Mouse (Mus musculus): ENCODE results near the gene Mmrn2. TPM values are rescaled to one million over a fixed set of nuclear protein-coding genes. Genes with fewer than 3 reads are reported as not detected.

Mmrn2 gene
- polyA plus RNA-seq, 1 experiment from 2014 or later: 2.6 TPM

DNA sequence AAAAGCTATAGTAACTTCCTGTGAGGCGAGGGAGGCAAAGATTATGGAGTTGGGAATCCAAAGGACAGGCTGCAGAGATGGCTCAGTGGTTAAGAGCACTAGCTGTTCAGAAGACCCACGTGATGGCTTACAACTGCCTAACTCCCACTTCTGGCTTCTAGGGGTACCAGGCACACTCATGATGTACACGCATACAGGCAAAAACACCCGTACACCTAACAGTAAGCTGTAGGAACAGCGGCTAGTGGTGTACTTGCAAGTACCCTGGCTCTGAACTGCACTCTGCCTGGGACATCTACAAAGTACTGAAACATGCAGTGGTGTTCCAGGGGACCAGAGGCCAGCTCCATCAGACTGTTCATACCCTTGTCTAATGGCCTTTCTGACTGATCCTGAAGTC lies 28.2 kb upstream of the Mmrn2 start:
- no peak overlapping the region for H3K27ac ChIP-seq (replicated peaks)
- H3K4me2 ChIP-seq: no peak overlapping the region
- H3K9ac ChIP-seq: no peak overlapping the region
- H3K4me1 ChIP-seq (replicated peaks): no peaks in the 10 kb centered on the region; the same call in 1 of the 2 replicates
- peaks cover 13% of the 10 kb centered on the region for H3K36me3 ChIP-seq (replicated peaks)
- no peaks in the 10 kb centered on the region for H3K27me3 ChIP-seq
- 77% methylated on average over 5 of the region's 5 CpGs for WGBS (ENCODE audit: insufficient replicate concordance)
- no peaks in the 10 kb centered on the region for H3K9me3 ChIP-seq (replicated peaks)
- H3K4me3 ChIP-seq (replicated peaks): no peak overlapping the region
- no peak for ATAC-seq (ENCODE audit: insufficient read depth)

GRCm38 (mm10) chr14:34348301-34348700 lies 27.0 kb upstream of the Mmrn2 start:
- ATAC-seq (ENCODE audit: insufficient read depth): no peak
- peak overlapping the region; percentile 24; the same call in 1 of the 2 replicates for H3K27ac ChIP-seq (replicated peaks)
- no peaks in the 10 kb centered on the region for H3K9me3 ChIP-seq (replicated peaks)
- H3K9ac ChIP-seq: no peak overlapping the region
- H3K36me3 ChIP-seq (replicated peaks): peaks cover 4% of the 10 kb centered on the region
- peaks cover 2% of the 10 kb centered on the region; the same call in 1 of the 2 replicates for H3K4me1 ChIP-seq (replicated peaks)
- WGBS (ENCODE audit: insufficient replicate concordance): 59% methylated on average over 7 of the region's 7 CpGs
- H3K27me3 ChIP-seq: no peaks in the 10 kb centered on the region
- H3K4me2 ChIP-seq: no peak overlapping the region
- no peak overlapping the region for H3K4me3 ChIP-seq (replicated peaks)

- no peaks in the 10 kb centered on the region for H3K27me3 ChIP-seq
- H3K9me3 ChIP-seq (replicated peaks): no peaks in the 10 kb centered on the region
- no peak overlapping the region for H3K4me3 ChIP-seq (replicated peaks)
- peaks cover 2% of the 10 kb centered on the region; the same call in 1 of the 2 replicates for H3K4me1 ChIP-seq (replicated peaks)
- H3K27ac ChIP-seq (replicated peaks): no peak overlapping the region; the same call in 1 of the 2 replicates
- no peak overlapping the region for H3K4me2 ChIP-seq
- ATAC-seq (ENCODE audit: insufficient read depth): peak; percentile 63
- no peak overlapping the region for H3K9ac ChIP-seq
- WGBS (ENCODE audit: insufficient replicate concordance): 63% methylated on average over 8 of the region's 8 CpGs
- peaks cover 4% of the 10 kb centered on the region for H3K36me3 ChIP-seq (replicated peaks)
Observed at GRCm38 (mm10) chr14:34349007-34349406, 26.3 kb upstream of the Mmrn2 start.

DNA sequence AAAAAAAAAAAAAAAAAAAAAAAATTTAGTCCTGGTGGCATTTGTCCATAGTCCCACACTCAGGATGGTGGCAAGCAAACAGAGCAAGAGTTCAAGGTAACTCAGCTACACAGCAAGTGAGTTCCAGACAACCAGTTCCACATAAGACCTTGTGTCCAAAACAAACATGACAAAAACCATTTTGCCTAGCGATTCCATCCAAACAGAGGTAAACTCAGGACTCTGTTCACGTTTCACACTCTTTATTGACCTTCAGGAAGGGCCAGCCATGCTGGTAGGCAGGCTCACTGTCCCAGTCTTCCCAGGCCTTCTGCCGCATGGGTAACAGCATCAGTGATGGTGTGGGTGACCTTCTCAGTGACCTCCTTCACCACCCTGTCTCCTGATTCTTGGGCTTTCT lies 23.6 kb upstream of the Mmrn2 start:
- ATAC-seq (ENCODE audit: insufficient read depth): peak; percentile 41
- H3K27ac ChIP-seq (replicated peaks): peak overlapping the region; percentile 45; the same call in 1 of the 2 replicates
- no peak overlapping the region for H3K4me3 ChIP-seq (replicated peaks)
- H3K36me3 ChIP-seq (replicated peaks): no peaks in the 10 kb centered on the region
- H3K9me3 ChIP-seq (replicated peaks): no peaks in the 10 kb centered on the region
- 54% methylated on average over 3 of the region's 3 CpGs for WGBS (ENCODE audit: insufficient replicate concordance)
- peaks cover 2% of the 10 kb centered on the region for H3K4me1 ChIP-seq (replicated peaks)
- no peaks in the 10 kb centered on the region for H3K27me3 ChIP-seq
- no peak overlapping the region for H3K9ac ChIP-seq
- H3K4me2 ChIP-seq: no peak overlapping the region

- no peaks in the 10 kb centered on the region for H3K9me3 ChIP-seq (replicated peaks)
- ATAC-seq (ENCODE audit: insufficient read depth): no peak
- WGBS (ENCODE audit: insufficient replicate concordance): 44% methylated on average over 6 of the region's 6 CpGs
- no peak overlapping the region for H3K4me2 ChIP-seq
- H3K9ac ChIP-seq: no peak overlapping the region
- no peak overlapping the region for H3K4me3 ChIP-seq (replicated peaks)
- no peak overlapping the region for H3K27ac ChIP-seq (replicated peaks)
- no peaks in the 10 kb centered on the region for H3K27me3 ChIP-seq
- no peaks in the 10 kb centered on the region for H3K36me3 ChIP-seq (replicated peaks)
- peaks cover 6% of the 10 kb centered on the region for H3K4me1 ChIP-seq (replicated peaks)
Observed at GRCm38 (mm10) chr14:34352523-34352922, 22.7 kb upstream of the Mmrn2 start.

DNA sequence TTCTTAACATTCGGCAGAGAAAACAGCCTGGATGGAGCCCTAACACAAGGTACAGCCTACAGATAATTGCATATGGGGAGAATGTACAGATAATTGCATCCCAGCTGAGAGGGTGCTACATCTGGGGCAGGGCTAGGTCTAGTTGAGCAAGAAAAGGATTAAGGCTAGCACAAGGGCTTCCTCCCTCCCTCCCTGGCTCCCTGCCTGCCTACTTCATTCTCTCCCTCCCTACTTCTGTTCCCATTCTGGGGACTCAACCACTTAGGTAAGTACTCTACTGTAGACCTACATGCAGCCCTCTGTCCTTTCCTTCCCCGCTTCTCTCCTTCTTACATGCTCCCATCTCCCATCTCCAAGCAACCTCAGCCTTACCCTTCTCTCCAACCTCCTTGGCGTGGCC lies 21.9 kb upstream of the Mmrn2 start:
- H3K4me3 ChIP-seq (replicated peaks): no peak overlapping the region
- no peaks in the 10 kb centered on the region for H3K36me3 ChIP-seq (replicated peaks)
- H3K9me3 ChIP-seq (replicated peaks): no peaks in the 10 kb centered on the region
- H3K4me1 ChIP-seq (replicated peaks): peaks cover 8% of the 10 kb centered on the region
- no peak for ATAC-seq (ENCODE audit: insufficient read depth)
- H3K27me3 ChIP-seq: no peaks in the 10 kb centered on the region
- no peak overlapping the region for H3K27ac ChIP-seq (replicated peaks)
- no peak overlapping the region for H3K9ac ChIP-seq
- WGBS (ENCODE audit: insufficient replicate concordance): 54% methylated on average over 3 of the region's 3 CpGs
- H3K4me2 ChIP-seq: no peak overlapping the region

GRCm38 (mm10) chr14:34354456-34354855 lies 20.8 kb upstream of the Mmrn2 start:
- ATAC-seq (ENCODE audit: insufficient read depth): no peak
- H3K4me3 ChIP-seq (replicated peaks): no peak overlapping the region
- no peak overlapping the region for H3K27ac ChIP-seq (replicated peaks)
- no peak overlapping the region for H3K9ac ChIP-seq
- peaks cover 12% of the 10 kb centered on the region for H3K4me1 ChIP-seq (replicated peaks)
- no peaks in the 10 kb centered on the region for H3K9me3 ChIP-seq (replicated peaks)
- 61% methylated on average over 4 of the region's 4 CpGs for WGBS (ENCODE audit: insufficient replicate concordance)
- no peaks in the 10 kb centered on the region for H3K36me3 ChIP-seq (replicated peaks)
- no peak overlapping the region for H3K4me2 ChIP-seq
- H3K27me3 ChIP-seq: no peaks in the 10 kb centered on the region

DNA sequence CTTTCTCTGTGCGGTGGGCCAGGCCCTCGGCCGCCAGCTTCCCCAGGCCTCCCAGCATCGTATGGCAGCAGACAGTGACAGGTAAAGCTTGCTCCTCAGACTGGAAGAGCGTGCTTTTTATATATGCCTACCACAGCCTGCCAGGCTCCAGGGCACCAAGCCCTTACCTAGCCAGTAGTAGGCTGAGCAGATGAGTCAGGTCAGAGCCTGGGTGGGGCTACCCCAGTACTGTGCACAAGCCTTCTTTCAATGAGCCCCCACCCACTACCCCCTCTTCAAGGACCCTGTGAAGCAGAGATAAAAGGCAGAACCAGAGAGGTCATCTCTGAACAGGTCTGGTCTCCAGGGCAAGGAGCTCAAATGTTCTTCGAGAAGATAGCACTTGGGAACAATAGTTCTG lies 20.0 kb upstream of the Mmrn2 start, which contains the start of gene Fam25c:
Gene Fam25c, minus strand, starts transcription at position 133 of the 400 bp plus-strand sequence.
- Histone ChIP-seq H3K9ac (no peak within 1 kb of the TSS), H3K4me2 (no peak within 1 kb of the TSS)

GRCm38 (mm10) chr14:34357671-34358455 lies 17.4 kb upstream of the Mmrn2 start:
- Histone ChIP-seq H3K27ac (replicated peaks) (peak overlapping the region; percentile 61), H3K27me3 (no peaks in the 10 kb centered on the region), H3K9ac (no peak overlapping the region), H3K9me3 (replicated peaks) (no peaks in the 10 kb centered on the region), H3K4me1 (replicated peaks) (peaks cover 16% of the 10 kb centered on the region), H3K4me3 (replicated peaks) (no peak overlapping the region), H3K4me2 (no peak overlapping the region), H3K36me3 (replicated peaks) (no peaks in the 10 kb centered on the region)
- peak; percentile 71 for ATAC-seq (ENCODE audit: insufficient read depth)
- 51% methylated on average over 7 of the region's 7 CpGs for WGBS (ENCODE audit: insufficient replicate concordance)

More for the DNA sequence above, 20.0 kb upstream of the Mmrn2 start, which contains the start of gene Fam25c:
- Histone ChIP-seq H3K36me3 (replicated peaks) (no peaks in the 10 kb centered on the region), H3K9me3 (replicated peaks) (no peaks in the 10 kb centered on the region), H3K27me3 (no peaks in the 10 kb centered on the region), H3K27ac (replicated peaks) (no peak within 1 kb of the TSS), H3K4me1 (replicated peaks) (peaks cover 12% of the 10 kb centered on the region), H3K4me3 (replicated peaks) (no peak within 1 kb of the TSS)
- 52% methylated on average over 6 of the region's 6 CpGs for WGBS (ENCODE audit: insufficient replicate concordance)
- no peak for ATAC-seq (ENCODE audit: insufficient read depth)

DNA sequence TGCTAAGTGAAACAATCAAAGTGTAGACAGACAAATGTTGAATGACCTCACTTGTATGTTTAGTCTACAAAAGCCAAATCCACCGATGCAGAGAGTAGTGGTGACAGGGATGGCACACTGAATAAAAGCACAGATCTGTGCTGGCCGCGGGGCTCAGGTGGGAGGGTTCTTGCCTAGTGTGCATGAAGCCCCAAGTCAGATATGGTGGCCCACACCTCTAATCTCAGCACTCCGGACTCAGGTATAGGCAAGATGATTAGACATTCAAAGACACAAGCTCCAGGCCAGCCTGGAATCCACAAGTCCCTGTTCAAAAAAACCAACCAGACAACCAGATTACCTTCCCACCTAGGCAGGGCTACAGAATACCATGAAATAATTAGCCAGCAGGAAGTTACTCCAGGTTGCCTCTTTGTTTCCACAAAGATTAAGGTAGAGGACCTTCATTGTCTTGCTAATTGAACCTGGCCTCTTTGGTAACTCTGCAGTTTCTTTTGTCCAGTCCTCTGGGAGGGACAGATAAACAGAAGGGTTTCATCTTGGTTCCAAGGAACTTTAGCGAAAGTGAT lies 15.5 kb upstream of the Mmrn2 start:
- Histone ChIP-seq H3K4me3 (replicated peaks) (no peak overlapping the region), H3K9me3 (replicated peaks) (no peaks in the 10 kb centered on the region), H3K4me1 (replicated peaks) (peaks cover 26% of the 10 kb centered on the region), H3K27me3 (no peaks in the 10 kb centered on the region), H3K9ac (no peak overlapping the region), H3K27ac (replicated peaks) (no peak overlapping the region), H3K36me3 (replicated peaks) (no peaks in the 10 kb centered on the region), H3K4me2 (no peak overlapping the region)
- 37% methylated on average over 5 of the region's 5 CpGs for WGBS (ENCODE audit: insufficient replicate concordance)
- ATAC-seq (ENCODE audit: insufficient read depth): no peak

- Histone ChIP-seq H3K4me1 (replicated peaks) (peaks cover 26% of the 10 kb centered on the region), H3K4me3 (replicated peaks) (no peak overlapping the region), H3K27me3 (no peaks in the 10 kb centered on the region), H3K36me3 (replicated peaks) (no peaks in the 10 kb centered on the region), H3K9me3 (replicated peaks) (no peaks in the 10 kb centered on the region), H3K4me2 (no peak overlapping the region), H3K27ac (replicated peaks) (no peak overlapping the region), H3K9ac (no peak overlapping the region)
- no peak for ATAC-seq (ENCODE audit: insufficient read depth)
- 43% methylated on average over 6 of the region's 6 CpGs for WGBS (ENCODE audit: insufficient replicate concordance)
Observed at GRCm38 (mm10) chr14:34360251-34360650, 15.0 kb upstream of the Mmrn2 start.

Data from liver, embryonic 15.5 days (tissue).